20 mouse cellular contexts compared by ENCODE assay signal in the genomic region with DNA sequence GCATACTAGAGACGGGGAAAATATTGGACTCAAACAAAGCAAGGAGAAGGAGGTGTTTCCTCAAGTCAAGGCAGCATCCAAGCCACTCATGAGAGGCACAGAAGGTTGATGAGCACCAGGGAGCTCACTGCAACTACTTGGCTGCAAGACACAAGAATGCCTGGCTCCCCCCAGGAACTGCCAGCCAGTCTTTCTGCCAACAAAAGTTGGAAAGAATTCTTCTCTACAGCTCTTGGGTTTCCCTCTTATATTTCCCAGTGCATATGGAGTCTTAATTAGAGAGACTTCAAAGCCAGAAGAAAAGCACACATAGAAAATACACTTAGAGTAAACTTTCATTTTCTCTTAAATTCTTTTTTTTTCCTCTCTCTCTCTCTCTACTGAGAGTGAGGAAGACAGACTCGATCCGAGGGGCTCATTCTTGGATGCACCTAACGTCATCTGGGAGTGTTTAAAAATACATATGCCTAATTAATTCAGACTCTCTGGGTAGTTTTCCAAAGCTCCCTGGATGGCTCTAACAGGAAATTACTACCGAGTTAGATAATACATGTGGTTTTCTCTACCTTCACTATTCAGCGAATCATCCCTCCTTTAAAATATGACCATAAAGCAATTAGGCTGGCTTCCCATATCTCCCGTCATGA.
DNase-seq lines count a peak whose midpoint lies in the region; ATAC-seq and TF ChIP-seq lines count a peak whose summit lies in the region.
"Had no signal": no experiment of that assay in that cellular context is flagged by ENCODE, and none has a peak within 500 bp of the region (broad histone marks: within the 10 kb centered on the region; RNA-seq: fewer than 3 reads in every experiment).

No protein-coding gene starts in this region.

- H3K27me3 ChIP-seq in forebrain, embryonic 14.5 days (replicated peaks; ENCODE audit: control insufficient read depth, insufficient read depth, low read length) = no peaks in the 10 kb centered on the region
- H3K27me3 ChIP-seq in forebrain, embryonic 10.5 days (ENCODE audit: poor library complexity, severe bottlenecking) = no peaks in the 10 kb centered on the region
- no peaks in the 10 kb centered on the region for H3K27me3 ChIP-seq in limb, embryonic 14.5 days (ENCODE audit: control insufficient read depth, insufficient read depth, low read length)
- no peaks in the 10 kb centered on the region for H3K27me3 ChIP-seq in limb, embryonic 10.5 days (ENCODE audit: low read depth, poor library complexity, severe bottlenecking)
- H3K27me3 ChIP-seq: limb, embryonic 12.5 days; neural tube, embryonic 12.5 days had no signal

- ATAC-seq in forebrain, embryonic 14.5 days = peak; percentile 64; the same call in 1 of the 2 replicates
- ATAC-seq in limb, embryonic 14.5 days (ENCODE audit: low FRiP score, low read depth) = no peak
- no peak for ATAC-seq in erythroid progenitor cell, adult 5-6 weeks (replicated peaks; ENCODE audit: low FRiP score, poor library complexity, severe bottlenecking)
- ATAC-seq: intestine, embryonic 16.5 days; liver, postnatal 0 days had no signal

- no peak overlapping the region for H3K27ac ChIP-seq in forebrain, embryonic 14.5 days (ENCODE audit: low read depth, low read length)
- H3K27ac ChIP-seq in forebrain, embryonic 10.5 days = no peak overlapping the region
- H3K27ac ChIP-seq in limb, embryonic 14.5 days (replicated peaks; ENCODE audit: low read depth, low read length) = no peak overlapping the region
- no peak overlapping the region for H3K27ac ChIP-seq in limb, embryonic 10.5 days
- H3K27ac ChIP-seq: heart, embryonic 10.5 days; limb, embryonic 12.5 days; neural tube, embryonic 12.5 days had no signal

- WGBS in forebrain, embryonic 14.5 days = 70% methylated on average over 7 of the region's 7 CpGs
- WGBS in forebrain, embryonic 10.5 days = 87% methylated on average over 7 of the region's 7 CpGs
- WGBS in limb, embryonic 14.5 days = 42% methylated on average over 7 of the region's 7 CpGs
- 66% methylated on average over 7 of the region's 7 CpGs for WGBS in limb, embryonic 10.5 days

- no peak overlapping the region for H3K4me2 ChIP-seq in forebrain, embryonic 14.5 days (ENCODE audit: low read length)
- H3K4me2 ChIP-seq in limb, embryonic 14.5 days (replicated peaks; ENCODE audit: low read depth, low read length, severe bottlenecking) = no peak overlapping the region
- H3K4me2 ChIP-seq: limb, embryonic 12.5 days; neural tube, embryonic 12.5 days had no signal

- no peaks in the 10 kb centered on the region for H3K36me3 ChIP-seq in forebrain, embryonic 14.5 days (ENCODE audit: control insufficient read depth, insufficient read depth, low read length)
- H3K36me3 ChIP-seq in forebrain, embryonic 10.5 days (replicated peaks) = no peaks in the 10 kb centered on the region
- H3K36me3 ChIP-seq in limb, embryonic 14.5 days (ENCODE audit: control insufficient read depth, insufficient read depth, low read length) = no peaks in the 10 kb centered on the region
- no peaks in the 10 kb centered on the region for H3K36me3 ChIP-seq in limb, embryonic 10.5 days
- H3K36me3 ChIP-seq: heart, embryonic 10.5 days; limb, embryonic 12.5 days; neural tube, embryonic 12.5 days had no signal

- peaks cover 5% of the 10 kb centered on the region; the same call in 1 of the 2 replicates for H3K4me1 ChIP-seq in forebrain, embryonic 14.5 days (ENCODE audit: control insufficient read depth, insufficient read depth, low read length)
- H3K4me1 ChIP-seq in forebrain, embryonic 10.5 days = peaks cover 18% of the 10 kb centered on the region
- H3K4me1 ChIP-seq in limb, embryonic 14.5 days (ENCODE audit: control insufficient read depth, insufficient read depth, low read length) = no peaks in the 10 kb centered on the region
- H3K4me1 ChIP-seq in limb, embryonic 10.5 days = no peaks in the 10 kb centered on the region
- H3K4me1 ChIP-seq: heart, embryonic 10.5 days; limb, embryonic 12.5 days had no signal

- no peak for TF ChIP-seq POLR2A in limb, embryonic 14.5 days (IDR thresholded peaks at IDR 0.05; ENCODE audit: borderline replicate concordance, extremely low read depth, insufficient read depth, insufficient read length)

- no peaks in the 10 kb centered on the region for H3K9me3 ChIP-seq in forebrain, embryonic 14.5 days (replicated peaks; ENCODE audit: control insufficient read depth, low read length)
- no peaks in the 10 kb centered on the region for H3K9me3 ChIP-seq in forebrain, embryonic 10.5 days
- H3K9me3 ChIP-seq in limb, embryonic 14.5 days (ENCODE audit: control insufficient read depth, low read length) = no peaks in the 10 kb centered on the region
- H3K9me3 ChIP-seq in limb, embryonic 10.5 days (replicated peaks) = no peaks in the 10 kb centered on the region
- H3K9me3 ChIP-seq: heart, embryonic 10.5 days; limb, embryonic 12.5 days; neural tube, embryonic 12.5 days had no signal

- no peak overlapping the region for H3K4me3 ChIP-seq in forebrain, embryonic 14.5 days (ENCODE audit: low read depth, low read length)
- no peak overlapping the region for H3K4me3 ChIP-seq in forebrain, embryonic 10.5 days
- H3K4me3 ChIP-seq in limb, embryonic 14.5 days (replicated peaks; ENCODE audit: low read length) = no peak overlapping the region
- no peak overlapping the region for H3K4me3 ChIP-seq in limb, embryonic 10.5 days
- H3K4me3 ChIP-seq: heart, embryonic 10.5 days; limb, embryonic 12.5 days; neural tube, embryonic 12.5 days had no signal

- peak; percentile 76 for DNase-seq in forebrain, embryonic 14.5 days (ENCODE audit: low spot score)
- no peak for DNase-seq in forebrain, embryonic 10.5 days (ENCODE audit: extremely low spot score, low spot score)
- peak; percentile 16 for DNase-seq in limb, embryonic 14.5 days (ENCODE audit: low spot score)
- no peak for DNase-seq in limb, embryonic 10.5 days (ENCODE audit: low spot score)
- DNase-seq in left cerebral cortex, adult 9 months (ENCODE audit: low spot score in 2 of 2) = peak; percentile 3 to 34
- peak; percentile 25 for DNase-seq in right cerebral cortex, postnatal 4 days
- DNase-seq in natural killer cell, adult 2 months (ENCODE audit: low spot score in 2 of 2) = no peak
- DNase-seq: adrenal gland, postnatal 14 days; B cell, adult 2 months; gastrocnemius, postnatal 14 days; kidney, postnatal 10 days; liver, postnatal 0 days; lung, postnatal 4 days; midbrain, embryonic 14.5 days; thymus, adult 18-20 months had no signal

- no peak overlapping the region for H3K9ac ChIP-seq in forebrain, embryonic 14.5 days (ENCODE audit: low read length)
- no peak overlapping the region for H3K9ac ChIP-seq in limb, embryonic 14.5 days (ENCODE audit: low read depth, low read length, severe bottlenecking)
- H3K9ac ChIP-seq: limb, embryonic 12.5 days; liver, postnatal 0 days; neural tube, embryonic 12.5 days had no signal

Comparison
In these comparisons a context has a peak if more than half of its experiments do, and no peak if none do; other contexts are left out.
1. DNase-seq: peak in forebrain, embryonic 14.5 days (single experiment), limb, embryonic 14.5 days (single experiment), left cerebral cortex, adult 9 months (2 of 2) and right cerebral cortex, postnatal 4 days (single experiment); none in forebrain, embryonic 10.5 days (single experiment), limb, embryonic 10.5 days (single experiment) and natural killer cell, adult 2 months (0 of 2).